Mouse (Mus musculus) CH12.LX (cell line): ENCODE results near the gene Dydc1. TPM values are rescaled to one million over a fixed set of nuclear protein-coding genes. Genes with fewer than 3 reads are reported as not detected.

Source experiments
- DNase-seq: peaks from one replicate; pipeline ENCODE4 v3.0.0-alpha.2; 2013; ENCODE audit errors: extremely low read depth
- H3K27ac ChIP-seq: 2 replicates; pipeline ENCODE4 v1.5.1; 2012; ENCODE audit warnings: low read depth, mild to moderate bottlenecking, control low read depth, moderate library complexity; ENCODE audit not compliant: insufficient read depth
- H3K27me3 ChIP-seq: replicated peaks from 2 replicates; pipeline ENCODE3; 2012; ENCODE audit warnings: inconsistent platforms
- H3K36me3 ChIP-seq, 2 experiments: replicated peaks in 1 of 2; 2 replicates each; pipeline versions ENCODE3 to v1.6.1; 2012; ENCODE audit warnings: inconsistent platforms in 1 of 2, low read length in 1 of 2, mild to moderate bottlenecking in 1 of 2, mixed read lengths in 1 of 2, moderate library complexity in 1 of 2; ENCODE audit not compliant: control insufficient read depth in 1 of 2, insufficient read depth in 1 of 2
- H3K4me1 ChIP-seq, 2 experiments: 2 replicates each; pipeline ENCODE4 v1.6.1; 2012; ENCODE audit warnings: inconsistent platforms in 1 of 2, moderate library complexity in 1 of 2; ENCODE audit not compliant: insufficient read depth in 2 of 2, control insufficient read depth in 1 of 2
- H3K4me2 ChIP-seq: 2 replicates; pipeline ENCODE4 v1.6.1; 2012; ENCODE audit warnings: low read depth, mild to moderate bottlenecking, control low read depth; ENCODE audit not compliant: poor library complexity, insufficient read depth, severe bottlenecking
- H3K4me3 ChIP-seq, 3 experiments: fragments of 150-350 bp in 1 of 3; sonication (generic) in 1 of 3; replicated peaks in 1 of 3; 2 replicates each; pipeline versions ENCODE3 to v1.5.1; 2011 to 2012; ENCODE audit warnings: low read depth in 2 of 3, low read length in 2 of 3, mild to moderate bottlenecking in 2 of 3, moderate library complexity in 2 of 3, control low read depth in 1 of 3, improper control_type of control experiment in 1 of 3, inconsistent platforms in 1 of 3, mixed read lengths in 1 of 3; ENCODE audit not compliant: poor library complexity in 1 of 3
- H3K79me2 ChIP-seq: replicated peaks from 2 replicates; pipeline ENCODE4 v1.6.1; 2012; ENCODE audit warnings: mild to moderate bottlenecking, moderate library complexity; ENCODE audit not compliant: control insufficient read depth, poor library complexity, insufficient read depth, severe bottlenecking; ENCODE audit errors: extremely low read depth
- H3K9ac ChIP-seq: 2 replicates; pipeline ENCODE4 v1.6.1; 2012; ENCODE audit warnings: low read depth, mild to moderate bottlenecking, control low read depth, moderate library complexity; ENCODE audit not compliant: insufficient read depth
- H3K9me3 ChIP-seq: replicated peaks from 2 replicates; pipeline ENCODE3; 2012; ENCODE audit warnings: low read length, inconsistent platforms, mixed read lengths
- BHLHE40 ChIP-seq: IDR thresholded peaks from 2 replicates; pipeline ENCODE4 v1.6.1; 2011; ENCODE audit warnings: mild to moderate bottlenecking, low read depth, low read length, improper control_type of control experiment
- CHD2 ChIP-seq: IDR thresholded peaks from 2 replicates; pipeline ENCODE4 v1.6.1; 2011; ENCODE audit warnings: low read length, improper control_type of control experiment
- CTCF ChIP-seq, 2 experiments: IDR thresholded peaks in 1 of 2; conservative IDR thresholded peaks in 1 of 2; 2 replicates each; pipeline ENCODE4 v1.5.1; 2011 to 2012; ENCODE audit warnings: low read depth in 2 of 2, low read length in 2 of 2, improper control_type of control experiment in 1 of 2, inconsistent platforms in 1 of 2, mild to moderate bottlenecking in 1 of 2, moderate library complexity in 1 of 2
- ELF1 ChIP-seq: IDR thresholded peaks from 2 replicates; pipeline ENCODE4 v1.6.1; 2014; ENCODE audit warnings: low read depth, mild to moderate bottlenecking, inconsistent platforms, low read length, improper control_type of control experiment
- ETS1 ChIP-seq: conservative IDR thresholded peaks from 2 replicates; pipeline ENCODE4 v1.6.1; 2012; ENCODE audit warnings: low read depth, mild to moderate bottlenecking, inconsistent platforms, low read length, improper control_type of control experiment, moderate library complexity
- GABPA ChIP-seq: IDR thresholded peaks from 2 replicates; pipeline ENCODE4 v1.6.1; 2012; ENCODE audit warnings: low read depth, low read length, improper control_type of control experiment, inconsistent platforms; ENCODE audit not compliant: insufficient replicate concordance
- JUN ChIP-seq: IDR thresholded peaks from 2 replicates; pipeline ENCODE4 v1.6.1; 2011; ENCODE audit warnings: low read depth, mild to moderate bottlenecking, low read length, improper control_type of control experiment, moderate library complexity; ENCODE audit not compliant: insufficient read depth
- KAT2A ChIP-seq: IDR thresholded peaks from 2 replicates; pipeline ENCODE4 v1.6.1; 2012; ENCODE audit warnings: low read length, improper control_type of control experiment, inconsistent platforms; ENCODE audit not compliant: insufficient replicate concordance
- MAFK ChIP-seq: IDR thresholded peaks from 2 replicates; pipeline ENCODE4 v1.6.1; 2011; ENCODE audit warnings: low read length, improper control_type of control experiment; ENCODE audit not compliant: insufficient replicate concordance
- MAX ChIP-seq: IDR thresholded peaks from 2 replicates; pipeline ENCODE4 v1.6.1; 2011; ENCODE audit warnings: low read length, improper control_type of control experiment
- MXI1 ChIP-seq: IDR thresholded peaks from 2 replicates; pipeline ENCODE4 v1.6.1; 2011; ENCODE audit warnings: mild to moderate bottlenecking, low read depth, low read length, improper control_type of control experiment
- MYC ChIP-seq: IDR thresholded peaks from 2 replicates; pipeline ENCODE4 v1.6.1; 2011; ENCODE audit warnings: low read depth, mild to moderate bottlenecking, improper control_type of control experiment, low read length
- NELFE ChIP-seq: IDR thresholded peaks from 2 replicates; pipeline ENCODE4 v1.6.1; 2011; ENCODE audit warnings: low read depth, low read length, improper control_type of control experiment
- RCOR1 ChIP-seq: conservative IDR thresholded peaks from 2 replicates; pipeline ENCODE4 v1.6.1; 2012; ENCODE audit warnings: low read depth, mild to moderate bottlenecking, inconsistent platforms, low read length, improper control_type of control experiment
- SIN3A ChIP-seq: IDR thresholded peaks from 2 replicates; pipeline ENCODE4 v1.6.1; 2012; ENCODE audit warnings: low read length, improper control_type of control experiment, inconsistent platforms
- SMC3 ChIP-seq: IDR thresholded peaks from 2 replicates; pipeline ENCODE4 v1.6.1; 2011; ENCODE audit warnings: low read depth, low read length, improper control_type of control experiment
- TBP ChIP-seq: conservative IDR thresholded peaks from 2 replicates; pipeline ENCODE4 v1.6.1; 2011; ENCODE audit warnings: low read depth, low read length, improper control_type of control experiment
- TCF12 ChIP-seq: IDR thresholded peaks from 2 replicates; pipeline ENCODE4 v1.6.1; 2014; ENCODE audit warnings: low read depth, mild to moderate bottlenecking, inconsistent platforms, low read length, improper control_type of control experiment
- UBTF ChIP-seq: IDR thresholded peaks from 2 replicates; pipeline ENCODE4 v1.6.1; 2012; ENCODE audit warnings: low read depth, mild to moderate bottlenecking, inconsistent platforms, low read length, improper control_type of control experiment, moderate library complexity
- USF1 ChIP-seq: IDR thresholded peaks from 2 replicates; pipeline ENCODE4 v1.6.1; 2014; ENCODE audit warnings: low read depth, mild to moderate bottlenecking, inconsistent platforms, low read length, improper control_type of control experiment
- USF2 ChIP-seq: conservative IDR thresholded peaks from 2 replicates; pipeline ENCODE4 v1.6.1; 2011; ENCODE audit warnings: low read depth, low read length, improper control_type of control experiment
- ZKSCAN1 ChIP-seq: IDR thresholded peaks from 2 replicates; pipeline ENCODE4 v1.6.1; 2012; ENCODE audit warnings: low read depth, inconsistent platforms, low read length, improper control_type of control experiment, borderline replicate concordance
- ZMIZ1 ChIP-seq: IDR thresholded peaks from 2 replicates; pipeline ENCODE4 v1.6.1; 2012; ENCODE audit warnings: low read depth, mild to moderate bottlenecking, inconsistent platforms, low read length, improper control_type of control experiment
- ZNF384 ChIP-seq: IDR thresholded peaks from 2 replicates; pipeline ENCODE4 v1.6.1; 2012; ENCODE audit warnings: low read depth, low read length, improper control_type of control experiment, inconsistent platforms
- dilution Hi-C: fragments of 300-500 bp; cut with MboI; formaldehyde crosslinking; loops from 2 replicates; pipeline ENCODE4 v1.14.3; 2020; ENCODE audit warnings: low sequenced_read_pairs; ENCODE audit not compliant: extremely low pct_unique_long_range_greater_than_20kb, extremely low pct_ligation_motif_present
- in situ Hi-C: fragments of 300-500 bp; cut with MboI; formaldehyde crosslinking; loops from 3 replicates; pipeline ENCODE4 v1.14.3; 2019; ENCODE audit warnings: low sequenced_read_pairs, low pct_ligation_motif_present, low pct_unique_long_range_greater_than_20kb, mixed read lengths
- polyA plus RNA-seq: library from polyadenylated mRNA; unstranded; fragments of >175 nt; gene quantifications from 2 replicates; pipeline ENCODE4 v1.2.1, GENCODE M21; 2012; ENCODE audit warnings: low read depth; ENCODE audit not compliant: insufficient read length
- total RNA-seq, 2 experiments: library from RNA; depleted of rRNA; stranded (reverse); fragments of 300-350 nt in 1 of 2; fragments of >200 nt in 1 of 2; gene quantifications; 2 replicates each; pipeline ENCODE4 v1.2.3; 2012 to 2014

The Dydc1 gene
- total and polyA plus RNA-seq, 3 experiments = not detected

DNA sequence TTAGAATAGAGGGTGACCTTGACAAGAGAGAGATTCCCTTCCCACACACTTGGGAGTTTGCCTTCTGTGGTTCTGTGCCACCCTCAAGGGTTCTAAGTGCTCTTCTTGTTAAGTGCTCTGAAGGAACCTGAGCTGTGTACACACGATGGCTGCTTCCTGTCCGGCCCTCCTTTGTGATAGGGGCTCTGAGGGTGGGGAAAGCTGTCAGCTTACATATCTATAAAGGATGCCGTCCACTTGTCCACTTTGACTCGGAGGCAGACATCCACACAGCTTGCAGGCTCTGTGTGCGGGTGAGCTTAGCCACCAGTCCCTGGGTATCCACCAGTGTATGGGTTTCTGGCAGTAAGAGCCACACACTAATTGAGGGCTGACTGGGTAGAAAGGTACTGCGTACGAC is 58.8 kb downstream of the Dydc1 start, which contains the start of gene Sftpa1:
Gene Sftpa1, plus strand, starts transcription at position 243 of the 400 bp plus-strand sequence.
- no peak within 1 kb of the TSS for H3K9ac ChIP-seq
- DNase-seq = no peak
- no peaks in the 10 kb centered on the region for H3K36me3 ChIP-seq
- H3K4me3 ChIP-seq = no peak within 1 kb of the TSS
- H3K27me3 ChIP-seq = no peaks in the 10 kb centered on the region
- H3K27ac ChIP-seq = no peak within 1 kb of the TSS
- TF ChIP-seq TCF12 (no peak), MAFK (no peak), CHD2 (no peak), MXI1 (no peak), BHLHE40 (no peak), GABPA (no peak), SIN3A (no peak), KAT2A (no peak), USF1 (no peak), UBTF (no peak), ZKSCAN1 (no peak), MAX (no peak), RCOR1 (no peak), NELFE (no peak), CTCF (conservative IDR thresholded peaks at IDR 0.05 in 1 of 2, IDR thresholded peaks at IDR 0.05 in 1 of 2; ENCODE audit: low read depth in 2 of 2, low read length in 2 of 2) (no peak), MYC (no peak), ZNF384 (no peak)
- in situ Hi-C loops = no loop called here
- H3K4me2 ChIP-seq = no peak within 1 kb of the TSS
- H3K4me1 ChIP-seq = no peaks in the 10 kb centered on the region; a peak in 1 of 4 replicates
- dilution Hi-C loops = no loop called here
- H3K9me3 ChIP-seq = no peaks in the 10 kb centered on the region
- H3K79me2 ChIP-seq = no peaks in the 10 kb centered on the region

- Histone ChIP-seq H3K4me1 (no peaks in the 10 kb centered on the region), H3K36me3 (no peaks in the 10 kb centered on the region), H3K79me2 (no peaks in the 10 kb centered on the region), H3K4me3 (no peak overlapping the region), H3K27me3 (no peaks in the 10 kb centered on the region), H3K27ac (no peak overlapping the region), H3K4me2 (no peak overlapping the region), H3K9ac (no peak overlapping the region), H3K9me3 (no peaks in the 10 kb centered on the region)
- TF ChIP-seq ETS1 (no peak), UBTF (no peak), NELFE (no peak), GABPA (no peak), SMC3 (no peak), ELF1 (no peak), JUN (no peak), TBP (no peak), USF2 (no peak), ZMIZ1 (no peak), ZNF384 (no peak)
- in situ Hi-C loops = no loop called here
- dilution Hi-C loops = no loop called here
- DNase-seq = no peak
Measured at GRCm38 (mm10) chr14:41137006-41137405, 64.3 kb downstream of the Dydc1 start.
